Mouse (Mus musculus): ENCODE data around the gene Evi2. TPM values are rescaled to one million over a fixed set of nuclear protein-coding genes. Genes with fewer than 3 reads are reported as not detected.

The Evi2 gene
- total RNA-seq, 2 experiments from 2014 or later: not detected

- Histone ChIP-seq H3K4me3 (no peak overlapping the region), H3K27ac (peak overlapping the region; percentile 73)
- no peak for TF ChIP-seq CTCF (conservative IDR thresholded peaks at IDR 0.05)
- DNase-seq (ENCODE audit: low spot score in 2 of 2): no peak
These were observed 2.9 kb upstream of the Evi2 start for GRCm38 (mm10) chr11:79533311-79533710.

DNA sequence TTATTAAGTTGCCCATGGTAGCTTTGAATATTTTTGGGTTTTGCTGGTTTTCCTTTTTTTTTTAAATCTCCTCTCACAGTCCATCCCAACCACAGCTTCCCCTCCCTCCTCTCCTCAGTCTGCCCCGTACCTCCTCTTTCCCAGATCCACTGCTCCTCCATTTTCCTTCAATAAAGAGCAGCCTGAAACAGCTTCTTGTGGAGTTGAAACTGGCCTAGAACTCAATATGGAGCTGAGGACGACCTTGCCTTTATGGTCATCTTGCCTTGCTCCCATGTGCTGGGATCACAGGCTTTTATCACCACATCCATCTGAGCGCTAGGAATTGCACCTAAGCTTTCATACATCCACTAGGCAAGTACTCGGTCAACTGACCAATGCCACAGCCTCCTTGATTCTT lies 1.1 kb upstream of the Evi2 start:
- TF ChIP-seq CTCF (conservative IDR thresholded peaks at IDR 0.05): no peak
- Histone ChIP-seq H3K27ac (no peak overlapping the region), H3K4me3 (no peak overlapping the region)
- no peak for DNase-seq (ENCODE audit: low spot score in 2 of 2)

DNA sequence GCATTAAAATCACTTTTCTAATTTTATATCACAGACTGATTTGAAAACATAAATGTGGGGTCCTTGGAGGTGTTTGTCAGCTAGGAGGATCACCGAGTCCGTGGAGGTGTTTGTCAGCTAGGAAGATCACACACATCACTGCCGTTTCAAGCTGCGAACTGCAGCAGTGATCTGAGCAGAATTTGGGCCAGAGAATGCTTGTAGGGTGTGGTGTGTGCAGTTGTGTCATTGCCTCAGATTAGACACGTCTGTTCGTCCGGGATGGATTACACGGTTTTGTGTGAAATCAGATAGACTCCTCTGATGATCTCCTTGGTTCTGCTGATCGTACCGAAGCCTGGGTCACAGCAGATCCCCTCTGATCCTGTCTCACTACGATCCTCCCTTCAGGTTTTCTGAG lies 385 bp upstream of the Evi2 start:
- Histone ChIP-seq H3K27ac (peak overlapping the region; percentile 87), H3K4me3 (peak overlapping the region; percentile 39; the same call in 1 of the 2 replicates)
- DNase-seq (ENCODE audit: low spot score in 2 of 2): no peak
- no peak for TF ChIP-seq CTCF (conservative IDR thresholded peaks at IDR 0.05)

DNA sequence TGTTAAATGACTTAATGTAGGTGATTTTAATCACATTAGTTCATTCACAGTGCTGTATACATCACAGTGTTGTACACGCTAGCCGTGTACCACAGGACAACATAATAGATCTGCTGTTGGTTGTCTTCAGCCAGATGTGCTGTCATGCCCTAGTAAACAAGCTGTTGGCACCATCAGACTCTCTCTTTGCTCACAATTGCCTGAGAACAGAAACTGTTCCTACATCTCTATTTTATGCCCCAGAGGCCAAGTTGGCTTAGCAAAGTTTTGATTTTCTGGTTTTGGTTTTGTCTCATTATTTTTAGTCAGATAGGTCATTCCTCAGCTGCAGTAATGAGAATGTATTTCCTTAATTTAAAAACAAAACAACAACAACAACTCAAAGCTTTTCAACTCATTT lies 653 bp downstream of the Evi2 start:
- H3K4me3 ChIP-seq: peak overlapping the region; percentile 39
- DNase-seq (ENCODE audit: low spot score in 2 of 2): no peak
- TF ChIP-seq CTCF (conservative IDR thresholded peaks at IDR 0.05): no peak
- peak overlapping the region; percentile 87 for H3K27ac ChIP-seq

GRCm38 (mm10) chr11:79529226-79529625 lies 1.2 kb downstream of the Evi2 start:
- DNase-seq (ENCODE audit: low spot score in 2 of 2): no peak
- Histone ChIP-seq H3K4me3 (peak overlapping the region; percentile 39), H3K27ac (peak overlapping the region; percentile 87)
- no peak for TF ChIP-seq CTCF (conservative IDR thresholded peaks at IDR 0.05)

DNA sequence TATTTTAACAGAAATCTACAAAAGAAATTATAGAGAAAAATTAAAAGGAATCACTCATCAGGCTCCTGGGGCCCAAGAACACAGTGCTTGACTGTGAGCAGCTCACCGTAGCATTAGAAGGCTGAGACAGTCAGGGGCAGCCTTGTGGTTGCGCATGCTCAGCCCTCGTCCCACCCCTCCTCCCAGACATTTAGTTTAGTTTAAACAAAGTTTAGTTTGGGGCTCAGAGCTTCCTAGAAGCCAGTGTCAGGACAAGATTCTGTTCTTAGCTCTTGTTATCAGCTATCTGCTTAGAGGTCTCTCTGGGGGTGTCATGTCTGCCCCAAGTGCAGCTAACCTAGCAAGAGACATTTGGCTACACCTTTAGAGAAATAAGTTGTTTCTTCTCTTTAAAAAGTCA lies 1.8 kb downstream of the Evi2 start:
- TF ChIP-seq CTCF (conservative IDR thresholded peaks at IDR 0.05): no peak
- peak overlapping the region; percentile 87; the same call in 1 of the 2 replicates for H3K27ac ChIP-seq
- no peak for DNase-seq (ENCODE audit: low spot score in 2 of 2)
- peak overlapping the region; percentile 39 for H3K4me3 ChIP-seq

DNA sequence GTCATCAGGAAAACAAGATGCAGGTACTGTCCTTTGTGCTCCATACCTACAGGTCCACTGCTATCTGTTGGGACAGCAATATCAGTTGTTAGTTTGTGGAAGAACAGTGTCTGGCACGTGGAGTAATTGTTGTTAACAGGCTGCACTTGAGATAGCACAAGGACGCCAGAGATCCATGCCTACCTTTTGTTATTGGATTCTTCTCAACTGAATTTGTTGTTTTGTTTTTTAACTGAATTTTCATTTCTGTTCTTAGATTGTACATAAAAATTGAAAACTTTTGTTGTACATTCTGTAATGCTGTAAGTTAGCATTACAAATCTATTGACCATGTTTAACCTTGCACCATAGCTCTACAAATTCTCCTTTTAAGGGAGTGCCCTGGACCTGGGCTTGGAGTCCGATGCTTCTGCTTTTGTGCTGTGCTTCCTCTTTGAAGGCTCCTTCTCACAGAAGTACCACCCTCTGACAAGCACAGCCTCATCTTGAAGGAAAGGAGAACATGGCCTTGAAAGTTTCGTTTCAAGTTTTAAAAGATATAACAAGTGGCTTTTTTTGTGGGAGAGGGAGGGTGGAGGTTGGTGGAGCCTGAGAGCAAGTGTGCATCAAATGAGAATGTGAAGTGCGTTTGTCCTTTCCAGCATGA lies 2.5 kb downstream of the Evi2 start:
- no peak overlapping the region for H3K4me3 ChIP-seq
- no peak for DNase-seq (ENCODE audit: low spot score in 2 of 2)
- H3K27ac ChIP-seq: peak overlapping the region; percentile 43
- no peak for TF ChIP-seq CTCF (conservative IDR thresholded peaks at IDR 0.05)

DNA sequence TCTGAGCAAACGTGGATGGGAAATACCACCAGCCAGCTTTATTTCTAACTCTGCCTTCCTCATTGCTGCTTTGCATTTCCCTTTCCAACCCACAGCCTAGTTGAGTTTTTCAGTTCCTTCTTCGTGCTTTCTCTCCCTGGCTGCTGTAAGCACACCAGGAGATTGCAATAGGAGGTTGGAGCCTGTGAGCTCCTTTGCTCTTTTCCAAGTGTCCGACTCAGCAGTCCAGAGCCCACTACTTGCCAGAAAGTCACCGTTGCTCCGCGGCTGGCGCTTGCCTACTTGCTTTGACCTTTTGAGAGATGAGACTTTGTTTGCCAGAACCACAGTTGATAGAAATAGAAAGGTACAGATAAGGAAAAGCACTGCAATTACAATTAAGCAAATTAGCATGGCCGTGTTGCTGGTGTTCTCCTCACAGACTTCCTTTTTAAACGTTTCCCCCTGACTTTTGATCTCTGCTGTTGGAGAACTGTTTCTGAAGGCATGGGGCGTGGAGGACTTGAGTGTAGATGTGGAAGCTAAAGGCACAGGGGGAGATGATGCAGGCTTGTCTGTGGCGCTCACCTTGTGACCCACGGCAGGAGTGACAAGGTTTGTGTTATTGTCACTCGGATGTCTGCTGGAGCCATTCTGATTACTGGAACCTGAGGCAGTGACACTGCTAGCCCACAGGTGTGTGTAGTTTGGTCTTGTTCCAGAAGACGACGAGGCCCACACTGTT lies 3.2 kb downstream of the Evi2 start:
- Histone ChIP-seq H3K4me3 (no peak overlapping the region), H3K27ac (peak overlapping the region; percentile 43)
- DNase-seq (ENCODE audit: low spot score in 2 of 2): no peak
- no peak for TF ChIP-seq CTCF (conservative IDR thresholded peaks at IDR 0.05)

DNA sequence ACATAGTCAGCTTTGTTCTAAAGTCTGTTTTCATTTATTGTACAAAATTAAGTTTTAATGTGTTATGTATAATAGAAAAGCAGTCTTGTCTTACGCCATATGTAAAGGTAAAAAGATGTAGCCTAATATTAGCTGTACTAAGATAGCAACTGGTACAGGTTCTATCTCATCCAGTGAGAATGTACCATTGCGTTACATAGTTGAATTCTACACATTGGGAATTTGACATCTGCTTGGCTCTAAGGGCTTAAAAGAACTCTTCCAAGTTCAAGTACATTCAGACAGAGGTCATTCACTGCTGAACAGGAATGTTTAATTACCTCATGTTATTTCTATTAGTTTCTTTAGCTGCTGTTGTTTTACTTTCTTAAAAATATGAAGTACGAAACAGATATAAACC lies 3.8 kb downstream of the Evi2 start:
- no peak for TF ChIP-seq CTCF (conservative IDR thresholded peaks at IDR 0.05)
- peak overlapping the region; percentile 43; the same call in 1 of the 2 replicates for H3K27ac ChIP-seq
- no peak for DNase-seq (ENCODE audit: low spot score in 2 of 2)
- H3K4me3 ChIP-seq: no peak overlapping the region

DNA sequence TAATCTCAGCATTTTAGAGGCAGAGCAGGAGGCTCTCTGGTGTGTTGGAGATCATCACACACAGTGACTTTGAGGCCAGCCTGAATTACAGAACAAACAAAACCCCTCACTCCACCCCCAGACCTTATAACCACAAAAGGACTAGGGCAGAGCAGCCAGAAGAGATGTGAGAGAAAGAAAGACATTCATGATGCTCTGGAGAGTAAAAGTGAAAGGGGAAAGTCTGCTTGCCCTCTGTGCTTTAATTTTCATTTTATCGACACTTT lies 6.1 kb downstream of the Evi2 start:
- TF ChIP-seq CTCF (conservative IDR thresholded peaks at IDR 0.05): no peak

GRCm38 (mm10) chr11:79523560-79524309 lies 6.7 kb downstream of the Evi2 start, which contains the start of gene Evi2b:
Gene Evi2b, minus strand, starts transcription at chr11:79523762.
- H3K27ac ChIP-seq: 0 out of 2 replicates have a peak within 1 kb of the TSS, but pooled peaks have one; percentile 2
- no peak for DNase-seq (ENCODE audit: low spot score in 2 of 2)
- TF ChIP-seq CTCF (conservative IDR thresholded peaks at IDR 0.05): no peak
- H3K4me3 ChIP-seq: no peak within 1 kb of the TSS

More for the DNA sequence above, 6.1 kb downstream of the Evi2 start:
- no peak for DNase-seq (ENCODE audit: low spot score in 2 of 2)
- no peak overlapping the region for H3K4me3 ChIP-seq
- 0 out of 2 replicates have a peak overlapping the region, but pooled peaks have one; percentile 2 for H3K27ac ChIP-seq

DNA sequence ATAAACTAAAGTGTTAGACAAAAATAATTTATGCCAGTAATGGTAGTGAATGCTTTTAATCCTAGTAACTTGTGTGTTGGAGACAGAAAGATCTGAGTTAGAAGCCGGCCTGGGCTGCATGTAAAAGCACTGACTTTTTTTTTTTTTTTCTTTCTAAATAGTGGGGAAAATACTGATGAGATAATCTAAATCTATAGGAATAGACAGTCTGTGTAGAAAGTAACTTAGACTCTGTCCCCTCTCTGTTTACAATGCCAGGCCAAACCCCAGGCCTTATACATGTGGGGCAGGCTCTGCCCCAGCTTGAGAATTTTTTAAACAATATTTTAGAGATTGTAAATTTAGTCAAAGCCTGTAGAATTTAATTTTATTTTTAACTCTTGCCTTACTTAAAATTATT lies 7.4 kb downstream of the Evi2 start:
- no peak overlapping the region for H3K4me3 ChIP-seq
- DNase-seq (ENCODE audit: low spot score in 2 of 2): no peak
- no peak for TF ChIP-seq CTCF (conservative IDR thresholded peaks at IDR 0.05)
- no peak overlapping the region for H3K27ac ChIP-seq

- Histone ChIP-seq H3K4me3 (no peak overlapping the region), H3K27ac (no peak overlapping the region)
- 0 out of 2 replicates have a peak, but pooled peaks have one; percentile 29 for TF ChIP-seq CTCF (conservative IDR thresholded peaks at IDR 0.05)
- no peak for DNase-seq (ENCODE audit: low spot score in 2 of 2)
These were observed 8.5 kb downstream of the Evi2 start for GRCm38 (mm10) chr11:79521930-79522329.

All from layer of hippocampus, adult 2 months (tissue).